Comparison of ENCODE assay signal across 8 mouse cellular contexts in the genomic region with DNA sequence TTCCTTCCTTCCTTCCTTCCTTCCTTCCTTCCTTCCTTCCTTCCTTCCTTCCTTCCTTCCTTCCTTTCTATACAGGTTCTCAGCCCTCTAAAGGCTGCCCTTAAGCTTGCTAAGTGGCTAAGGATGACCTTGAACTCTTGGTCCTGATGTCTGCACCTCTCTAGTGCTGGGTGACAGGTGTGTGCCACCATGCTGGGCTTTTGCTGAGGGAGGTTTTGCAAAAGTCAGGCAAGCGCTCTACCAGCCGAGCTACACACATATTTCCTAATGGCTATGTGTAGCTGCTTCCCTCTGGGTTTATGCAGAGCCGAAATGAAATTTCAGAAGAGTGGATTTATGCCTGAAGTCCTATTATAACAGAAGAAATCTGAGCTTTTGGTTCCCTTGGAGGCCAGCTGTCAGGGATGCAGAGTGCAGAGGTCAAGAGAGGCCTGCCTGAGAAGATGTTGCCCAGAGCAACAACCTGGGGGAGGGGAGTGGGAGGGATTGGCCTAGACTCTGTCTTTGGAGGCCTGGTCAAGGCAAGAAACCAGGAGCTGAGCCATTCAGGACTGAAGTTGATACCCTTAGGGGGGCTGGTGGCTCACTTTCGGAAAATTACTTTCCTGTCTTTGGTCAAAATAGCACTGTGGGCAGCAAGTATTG. TPM values are rescaled to one million over a fixed set of nuclear protein-coding genes. Genes with fewer than 3 reads are reported as not detected.
DNase-seq lines count a peak whose midpoint lies in the region; ATAC-seq and TF ChIP-seq lines count a peak whose summit lies in the region.

No protein-coding gene starts in this region.

- no peak for ATAC-seq in CD4-positive, CD25-positive, alpha-beta regulatory T cell, adult 4 months
- ATAC-seq in megakaryocyte, adult 5-6 weeks (ENCODE audit: poor library complexity, severe bottlenecking), result no peak

- no peaks in the 10 kb centered on the region for H3K27me3 ChIP-seq in small intestine, adult 2 months (ENCODE audit: control insufficient read depth, insufficient read depth, low read length)

- WGBS in small intestine, adult 2 months, result 85% methylated on average over 4 of the region's 4 CpGs

- H3K36me3 ChIP-seq in small intestine, adult 2 months (ENCODE audit: control insufficient read depth, insufficient read depth, low read length), result no peaks in the 10 kb centered on the region

- no peak for TF ChIP-seq CTCF in small intestine, adult 2 months (IDR thresholded peaks at IDR 0.05; ENCODE audit: extremely low read depth, insufficient read length, insufficient replicate concordance, low read depth, low read length)

- no peak overlapping the region for H3K4me3 ChIP-seq in small intestine, adult 2 months (ENCODE audit: low read depth, low read length)

- peak; percentile 56 for DNase-seq in testis, postnatal 10 days (ENCODE audit: low spot score)
- no peak for DNase-seq in testis, postnatal 14 days (ENCODE audit: low spot score)
- peak; percentile 50 to 58 for DNase-seq in gastrocnemius, postnatal 36 days
- peak; percentile 62 to 73 for DNase-seq in kidney, postnatal 4 days
- DNase-seq in cerebellum, postnatal 4 days (ENCODE audit: low spot score in 2 of 2), result no peak

- peaks cover 20% of the 10 kb centered on the region for H3K4me1 ChIP-seq in small intestine, adult 2 months (ENCODE audit: control insufficient read depth, insufficient read depth, insufficient read length, low read length)

- H3K27ac ChIP-seq in small intestine, adult 2 months (ENCODE audit: insufficient read depth, low read depth, low read length), result peak overlapping the region; percentile 70

- intact Hi-C loops in gastrocnemius, postnatal 36 days (cut with DNase I), result no loop called here

- TF ChIP-seq POLR2A in small intestine, adult 2 months (IDR thresholded peaks at IDR 0.05; ENCODE audit: low read depth, low read length), result no peak

RNA-seq across cellular contexts. Expression of a gene that starts 24.1 kb away (rescaled TPM):
- 10 to 100 TPM in 1 of 2 experiments, 1 to 10 TPM in 1; 7.9 to 10.5 TPM for total RNA-seq in gastrocnemius, postnatal 36 days (2021)
- polyA plus RNA-seq in small intestine, adult 2 months (2012; rRNA removed), result 35.8 and 75.6 TPM in 2 replicates
- polyA plus RNA-seq in CD4-positive, CD25-positive, alpha-beta regulatory T cell, adult 4 months (2017; shearing (Covaris generic)), result 1 to 10 TPM; 2.5 to 5.6 TPM
- 71.3 and 72.6 TPM in 2 replicates for total RNA-seq in megakaryocyte, adult 5-6 weeks (2015)
- 47.4 and 51.1 TPM in 2 replicates for total RNA-seq in megakaryocyte, adult 5-6 weeks (2017)

Comparison
In these comparisons a context has a peak if more than half of its experiments do, and no peak if none do; other contexts are left out.
1. DNase-seq: peak in testis, postnatal 10 days (single experiment), gastrocnemius, postnatal 36 days (2 of 2) and kidney, postnatal 4 days (2 of 2); none in testis, postnatal 14 days (single experiment) and cerebellum, postnatal 4 days (0 of 2).
2. RNA of a gene that starts 24.1 kb away (total RNA-seq): 47.4 to 72.6 TPM in megakaryocyte, adult 5-6 weeks; 7.9 to 10.5 TPM in gastrocnemius, postnatal 36 days; every median in the first group is over 4 times any median in the second.